Mouse (Mus musculus) bone marrow macrophage, adult 2 months (primary cell): Measurements from ENCODE around the gene Ctsa. TPM values are rescaled to one million over a fixed set of nuclear protein-coding genes. Genes with fewer than 3 reads are reported as not detected.
"Not testable (repeated sequence)": the region's sequence is repeated elsewhere in the genome, so short reads cannot be mapped to it uniquely, and the experiment has no call there.

Experiments
- H3K27ac ChIP-seq: 2 replicates; pipeline ENCODE4 v1.5.1; 2012; ENCODE audit warnings: low read depth, low read length; ENCODE audit not compliant: insufficient read depth
- H3K4me1 ChIP-seq: 2 replicates; pipeline ENCODE4 v1.6.1; 2012; ENCODE audit warnings: low read length; ENCODE audit not compliant: control insufficient read depth, insufficient read depth
- H3K4me3 ChIP-seq: 2 replicates; pipeline ENCODE4 v1.5.1; 2012; ENCODE audit warnings: mild to moderate bottlenecking, low read length, moderate library complexity; ENCODE audit not compliant: insufficient read depth
- CTCF ChIP-seq: IDR thresholded peaks from 2 replicates; pipeline ENCODE4 v1.5.1; 2012; ENCODE audit warnings: low read depth, mild to moderate bottlenecking, low read length, moderate library complexity
- POLR2A ChIP-seq: IDR thresholded peaks from 2 replicates; pipeline ENCODE4 v1.6.1; 2012; ENCODE audit warnings: mild to moderate bottlenecking, low read depth, low read length, borderline replicate concordance
- polyA plus RNA-seq: library from polyadenylated mRNA; stranded (reverse); fragments of >200 nt; gene quantifications from 2 replicates; pipeline ENCODE4 v1.2.4, GENCODE M21; 2012; ENCODE audit not compliant: missing spikeins, insufficient read depth, insufficient read length

Ctsa gene
- polyA plus RNA-seq, 1 experiment = 760 TPM

GRCm38 (mm10) chr2:164861094-164861493 is 28.4 kb downstream of the Ctsa start:
- H3K4me3 ChIP-seq = no peak overlapping the region
- peaks cover 62% of the 10 kb centered on the region for H3K4me1 ChIP-seq
- TF ChIP-seq CTCF (no peak), POLR2A (no peak)
- H3K27ac ChIP-seq = peak overlapping the region; percentile 94

- TF ChIP-seq CTCF = no peak
- TF ChIP-seq POLR2A = no peak
- H3K27ac ChIP-seq = peak overlapping the region; percentile 94
- no peak overlapping the region for H3K4me3 ChIP-seq
- H3K4me1 ChIP-seq = peaks cover 70% of the 10 kb centered on the region
Measured at GRCm38 (mm10) chr2:164862179-164862861, 29.6 kb downstream of the Ctsa start.

DNA sequence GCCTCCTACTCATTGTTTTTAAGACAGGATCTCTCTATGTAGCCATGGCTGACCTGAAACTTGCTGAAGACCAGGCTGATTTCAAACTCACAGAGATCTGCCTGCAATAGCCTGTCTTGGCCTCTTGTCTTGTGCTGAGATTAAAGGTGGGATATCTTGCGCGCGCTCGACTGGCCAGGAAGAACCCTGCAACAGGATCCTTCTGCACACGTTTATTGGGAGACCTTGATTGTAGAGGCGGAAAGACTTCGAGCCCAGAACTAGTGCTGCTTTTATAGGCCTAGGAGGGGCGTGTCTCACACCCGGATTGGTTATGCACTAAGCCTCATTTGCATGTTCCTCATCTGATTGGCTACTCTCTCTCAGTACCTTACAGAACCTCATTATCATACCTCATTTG is 30.7 kb downstream of the Ctsa start:
- H3K4me3 ChIP-seq = not testable (repeated sequence)
- Histone ChIP-seq H3K27ac (peak overlapping the region; percentile 94), H3K4me1 (peaks cover 73% of the 10 kb centered on the region)

DNA sequence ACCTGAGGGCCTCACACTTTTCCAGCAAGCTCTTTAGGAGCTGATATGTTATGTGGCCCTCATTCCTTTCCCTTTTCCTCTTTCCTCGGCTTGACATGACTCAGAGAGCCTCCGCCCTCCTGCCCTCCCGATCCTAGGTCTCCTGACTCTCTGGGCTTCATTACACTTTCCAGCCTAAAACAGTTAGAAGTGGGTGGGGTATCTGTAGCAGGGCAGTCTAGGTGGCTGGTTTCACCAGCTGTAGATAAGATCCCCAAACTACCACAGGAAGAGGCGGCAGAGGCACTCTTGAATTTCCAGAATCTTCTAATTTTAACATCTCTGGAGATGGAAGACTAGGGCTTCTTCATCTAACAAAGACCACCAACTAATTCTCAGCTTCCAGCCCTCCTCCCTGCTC is 31.9 kb downstream of the Ctsa start:
- Histone ChIP-seq H3K27ac (peak overlapping the region; percentile 57), H3K4me1 (peaks cover 72% of the 10 kb centered on the region), H3K4me3 (no peak overlapping the region)
- TF ChIP-seq CTCF (no peak; the same call in 1 of the 2 replicates), POLR2A (no peak)

- Histone ChIP-seq H3K4me1 (peaks cover 67% of the 10 kb centered on the region), H3K27ac (peak overlapping the region; percentile 99), H3K4me3 (peak overlapping the region; percentile 8; the same call in 1 of the 2 replicates)
- TF ChIP-seq CTCF = no peak
Measured at GRCm38 (mm10) chr2:164866741-164867551, 34.3 kb downstream of the Ctsa start.

- TF ChIP-seq POLR2A (no peak), CTCF (peak; percentile 95)
- no peak overlapping the region for H3K4me3 ChIP-seq
- H3K27ac ChIP-seq = peak overlapping the region; percentile 99
- peaks cover 70% of the 10 kb centered on the region for H3K4me1 ChIP-seq
Measured at GRCm38 (mm10) chr2:164867566-164867965, 34.9 kb downstream of the Ctsa start.

- TF ChIP-seq POLR2A = no peak
- no peak for TF ChIP-seq CTCF
- Histone ChIP-seq H3K4me3 (no peak overlapping the region), H3K27ac (peak overlapping the region; percentile 99), H3K4me1 (peaks cover 64% of the 10 kb centered on the region)
Measured at GRCm38 (mm10) chr2:164868491-164868890, 35.8 kb downstream of the Ctsa start.

DNA sequence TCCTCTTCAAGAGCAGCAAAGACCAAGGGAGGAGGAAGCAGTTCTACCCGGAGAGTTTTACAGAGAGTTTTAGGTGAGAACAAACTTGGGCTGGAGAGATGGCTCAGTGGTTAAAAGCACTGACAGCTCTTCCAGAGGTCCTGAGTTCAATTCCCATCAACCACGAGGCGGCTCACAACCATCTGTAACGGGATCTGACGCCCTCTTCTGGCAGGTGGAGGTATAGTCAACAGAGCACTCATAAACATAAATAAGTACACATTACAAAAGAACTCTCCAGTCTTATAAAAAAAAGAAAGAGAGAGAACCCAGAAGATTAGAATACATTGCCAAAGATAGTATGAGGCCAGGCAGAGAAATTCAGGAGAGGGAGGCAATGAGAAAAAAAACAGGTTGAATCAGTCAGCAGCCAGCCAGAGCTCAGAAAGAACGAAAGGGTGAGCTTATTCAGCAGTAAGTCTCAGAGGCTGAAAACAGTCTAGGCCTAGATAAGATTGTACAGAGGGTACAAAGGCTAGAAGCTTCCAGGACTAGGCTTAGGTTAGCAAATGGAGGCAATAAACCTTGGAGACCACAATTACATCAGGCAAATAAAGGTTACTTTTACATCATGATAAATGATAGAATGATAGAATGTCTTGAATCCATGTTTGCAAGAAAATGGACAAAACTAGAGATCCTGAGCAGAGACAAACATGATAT is 39.1 kb downstream of the Ctsa start:
- H3K4me3 ChIP-seq = no peak overlapping the region
- no peak overlapping the region for H3K27ac ChIP-seq
- peaks cover 66% of the 10 kb centered on the region for H3K4me1 ChIP-seq
- TF ChIP-seq CTCF = peak; percentile 43
- no peak for TF ChIP-seq POLR2A

GRCm38 (mm10) chr2:164873621-164874020 is 40.9 kb downstream of the Ctsa start:
- Histone ChIP-seq H3K27ac (peak overlapping the region; percentile 85), H3K4me1 (peaks cover 67% of the 10 kb centered on the region), H3K4me3 (peak overlapping the region; percentile 31)
- TF ChIP-seq POLR2A (no peak), CTCF (no peak)
